Mouse (Mus musculus) lung, postnatal 36 days (tissue): ENCODE measurements at regions not wholly inside any gene's neighbourhood (a gene's known extent, or its start where the extent isn't known, plus 50 kb on each side); places are given as distances from the start of the nearest gene placed in this dataset.

Experiments
- DNase-seq: peaks from one replicate; pipeline ENCODE4 v3.0.0; 2022; ENCODE audit warnings: mixed read lengths

DNA sequence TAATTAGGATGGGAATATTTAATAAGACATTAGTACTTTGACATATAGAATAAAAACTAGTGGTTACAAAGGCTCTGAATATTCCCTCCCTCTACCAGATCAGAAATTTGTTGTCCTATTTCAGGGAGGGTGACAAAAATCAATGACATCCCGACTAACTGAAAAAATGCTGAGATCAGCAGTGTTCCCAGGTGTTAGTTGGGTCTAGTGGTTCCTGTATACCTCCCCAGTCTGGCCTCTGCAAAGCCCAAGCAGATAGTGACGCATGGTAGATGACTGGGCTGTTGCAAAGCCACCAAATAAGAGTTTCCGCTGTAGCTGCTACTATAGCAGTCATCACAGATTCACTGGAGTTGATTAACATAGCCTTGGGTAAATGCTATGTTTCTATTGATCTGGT lies 59.9 kb upstream of the Gm4791 start:
- no peak for DNase-seq

DNA sequence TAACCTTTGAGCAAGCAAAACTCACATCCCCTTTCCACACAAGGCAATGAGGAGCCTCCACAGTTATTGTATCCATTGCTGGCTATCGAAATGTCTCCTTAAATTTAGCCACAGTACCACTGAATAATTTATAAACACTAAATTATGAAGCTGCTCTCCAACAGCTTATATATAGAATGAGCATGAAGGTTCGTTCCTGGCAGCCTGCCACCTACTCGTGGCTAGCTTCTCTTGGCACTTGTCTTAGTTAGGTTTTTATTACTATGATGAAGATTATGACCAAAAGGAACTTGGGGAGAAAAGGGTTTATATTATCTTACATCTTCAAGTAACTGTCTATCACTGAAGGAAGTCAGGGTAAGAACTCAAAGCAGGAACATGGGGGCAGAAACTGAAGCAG lies 72.9 kb upstream of the Gm4791 start:
- DNase-seq, result no peak

DNA sequence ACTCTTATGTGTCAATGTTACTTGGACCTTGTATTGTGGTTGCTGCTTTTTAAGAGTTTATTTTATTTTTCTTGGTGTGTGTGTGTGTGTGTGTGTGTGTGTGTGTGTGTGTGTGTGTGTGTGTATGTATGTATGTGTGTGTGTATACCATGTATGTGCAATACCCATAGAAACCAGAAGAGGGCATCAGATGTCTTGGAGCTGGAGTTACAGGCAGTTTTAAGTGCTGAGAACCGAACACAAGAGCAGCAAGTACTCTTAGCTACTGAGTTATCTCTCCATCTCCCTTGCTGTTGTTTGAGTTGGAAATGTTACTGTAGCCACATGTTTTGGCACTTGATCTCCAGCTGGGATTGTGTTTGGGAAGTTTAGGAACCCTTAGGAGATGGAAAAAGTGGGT lies 78.5 kb upstream of the Gm4791 start:
- no peak for DNase-seq

GRCm38 (mm10) chr9:46913238-46913637 lies 85.3 kb upstream of the Gm4791 start:
- DNase-seq, result no peak

GRCm38 (mm10) chr9:46909412-46910013 lies 89.0 kb upstream of the Gm4791 start:
- no peak for DNase-seq

GRCm38 (mm10) chr9:46905081-46905480 lies 93.5 kb upstream of the Gm4791 start:
- DNase-seq, result no peak

- peak; percentile 3 for DNase-seq
Measured at GRCm38 (mm10) chr9:46903491-46904220, 94.9 kb upstream of the Gm4791 start.

DNA sequence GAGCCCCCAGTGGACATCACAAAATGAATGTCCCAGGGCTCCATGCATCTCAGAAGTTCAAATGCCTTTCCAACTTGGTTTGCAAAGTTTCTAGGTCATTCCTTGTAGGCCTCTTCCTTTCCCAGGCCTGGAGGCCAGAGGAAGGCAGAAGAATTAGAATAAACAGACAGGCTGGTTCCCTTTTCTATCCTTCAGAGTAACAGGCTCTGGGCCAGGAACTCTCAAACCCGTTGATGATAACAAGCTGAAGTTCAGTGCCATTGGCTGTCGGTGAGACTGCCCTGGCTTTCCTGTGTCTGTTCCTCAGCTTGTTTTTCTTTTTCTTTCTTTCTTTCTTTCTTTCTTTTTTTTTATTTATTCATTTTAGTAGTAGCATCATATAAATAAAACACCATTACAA lies 99.3 kb upstream of the Gm4791 start:
- DNase-seq, result no peak

GRCm38 (mm10) chr9:46898120-46898519 lies 100.4 kb upstream of the Gm4791 start:
- DNase-seq, result no peak

DNA sequence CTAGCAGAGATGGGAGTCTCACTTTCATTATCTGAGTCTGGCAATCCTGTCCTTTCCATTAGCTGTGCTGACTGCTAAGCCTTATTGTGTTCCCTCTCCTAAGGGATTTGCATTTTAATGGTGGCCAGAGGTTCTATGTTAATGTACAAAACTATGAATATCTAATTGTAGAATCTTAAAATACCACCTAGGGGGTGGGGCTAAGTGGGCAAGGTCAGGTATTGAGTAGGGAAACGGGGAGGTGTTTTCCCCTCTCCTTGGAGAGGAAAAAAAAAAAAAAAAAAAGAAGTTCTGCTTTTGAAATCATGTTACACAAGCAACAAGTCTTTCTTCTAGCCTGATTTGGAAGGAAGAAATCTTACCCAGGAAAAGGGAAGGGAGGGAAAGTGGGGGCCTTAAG lies 106.7 kb upstream of the Gm4791 start:
- DNase-seq, result no peak

- no peak for DNase-seq
Measured at GRCm38 (mm10) chr9:46889933-46890662, 108.4 kb upstream of the Gm4791 start.

GRCm38 (mm10) chr9:46871211-46871994 lies 127.1 kb upstream of the Gm4791 start:
- DNase-seq, result no peak

GRCm38 (mm10) chr9:46863934-46864333 lies 134.6 kb upstream of the Gm4791 start:
- no peak for DNase-seq

GRCm38 (mm10) chr9:46851753-46852152 lies 146.8 kb upstream of the Gm4791 start:
- no peak for DNase-seq

DNA sequence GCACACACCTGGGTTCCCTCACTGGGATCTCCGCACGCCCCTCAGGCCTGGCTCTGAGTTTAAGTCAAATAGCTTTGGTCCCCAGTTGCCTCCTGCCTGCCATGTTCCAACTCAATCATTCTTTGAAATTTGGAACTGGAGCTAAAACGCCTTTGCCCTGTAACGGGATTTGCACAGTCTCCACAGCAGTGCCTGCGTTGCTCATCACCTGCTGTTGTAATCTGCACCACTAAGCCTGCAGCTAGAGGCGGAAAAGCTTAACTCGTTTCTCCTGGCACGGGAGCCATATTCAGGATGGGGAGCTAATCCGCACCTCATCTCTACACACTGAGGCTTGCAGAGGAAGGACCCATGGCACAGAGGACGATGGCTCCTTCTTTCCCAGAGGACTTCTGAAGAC lies 147.2 kb upstream of the Gm4791 start:
- no peak for DNase-seq

GRCm38 (mm10) chr9:46845276-46845675 lies 153.3 kb upstream of the Gm4791 start:
- DNase-seq, result peak; percentile 0

GRCm38 (mm10) chr9:46843781-46844180 lies 154.8 kb upstream of the Gm4791 start:
- DNase-seq, result no peak

DNA sequence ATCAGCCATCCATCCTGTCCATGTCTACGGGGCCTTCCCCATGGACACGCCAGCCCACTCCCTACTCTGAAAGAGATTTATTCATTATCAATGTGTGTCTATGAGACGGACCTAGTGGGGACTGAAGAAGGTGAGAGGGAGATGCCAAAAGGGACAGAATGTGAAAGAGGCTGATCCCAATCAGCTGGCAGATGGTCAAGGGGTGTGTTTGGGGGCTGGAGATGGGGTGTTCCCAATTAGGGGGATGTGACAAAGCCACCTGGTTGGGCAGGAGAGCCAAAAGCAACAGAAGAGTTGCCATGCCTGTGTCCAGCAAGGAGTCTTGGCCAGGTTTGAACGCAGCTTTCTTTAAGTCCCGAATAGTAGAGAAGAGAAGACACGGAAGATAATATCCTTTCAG lies 157.0 kb upstream of the Gm4791 start:
- DNase-seq, result no peak

GRCm38 (mm10) chr9:46835261-46835660 lies 163.3 kb upstream of the Gm4791 start:
- no peak for DNase-seq

- no peak for DNase-seq
Measured at GRCm38 (mm10) chr9:46830746-46831560, 167.6 kb upstream of the Gm4791 start.

DNA sequence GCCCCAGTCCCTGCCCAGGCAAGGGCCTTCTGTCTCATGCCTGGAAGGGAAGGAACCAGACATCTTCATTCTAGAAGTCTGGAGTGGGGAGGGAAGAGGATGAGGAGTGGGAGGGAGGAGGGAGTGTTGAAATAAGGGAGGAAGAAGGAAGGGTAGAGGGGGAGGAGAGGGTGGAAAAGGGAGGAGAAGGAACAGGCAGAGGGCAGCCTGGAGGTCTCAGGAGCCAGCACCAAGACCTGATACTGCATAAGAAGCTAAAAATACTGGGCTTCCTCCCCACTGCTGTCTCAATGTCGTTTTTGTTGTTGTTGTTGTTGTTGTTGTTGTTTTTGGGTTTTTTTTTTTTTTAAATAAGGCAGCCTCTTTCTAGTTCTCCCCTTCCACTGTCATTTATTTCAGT lies 168.2 kb upstream of the Gm4791 start:
- no peak for DNase-seq

DNA sequence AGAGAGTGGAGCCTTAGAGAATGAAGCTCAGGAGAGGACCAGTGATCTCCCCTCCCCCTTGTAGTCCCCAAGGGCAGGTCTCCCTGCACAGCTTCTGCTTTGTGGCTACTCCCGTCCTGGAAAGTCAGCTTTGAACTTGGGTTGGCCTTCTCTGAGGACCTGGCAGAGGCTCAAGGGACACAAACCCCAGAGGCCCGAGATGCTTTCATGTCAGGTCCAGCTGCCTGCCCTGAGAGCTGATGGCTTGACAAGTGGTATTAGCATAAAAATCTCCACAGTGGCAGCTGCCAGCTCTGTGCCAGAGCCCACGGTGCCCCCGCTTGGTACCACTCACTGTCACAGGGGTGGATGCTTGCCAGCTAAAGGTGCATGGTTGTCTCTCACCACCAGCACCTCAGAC lies 173.8 kb upstream of the Gm4791 start:
- DNase-seq, result no peak
